8 mouse cellular contexts compared by ENCODE assay signal in the genomic region with DNA sequence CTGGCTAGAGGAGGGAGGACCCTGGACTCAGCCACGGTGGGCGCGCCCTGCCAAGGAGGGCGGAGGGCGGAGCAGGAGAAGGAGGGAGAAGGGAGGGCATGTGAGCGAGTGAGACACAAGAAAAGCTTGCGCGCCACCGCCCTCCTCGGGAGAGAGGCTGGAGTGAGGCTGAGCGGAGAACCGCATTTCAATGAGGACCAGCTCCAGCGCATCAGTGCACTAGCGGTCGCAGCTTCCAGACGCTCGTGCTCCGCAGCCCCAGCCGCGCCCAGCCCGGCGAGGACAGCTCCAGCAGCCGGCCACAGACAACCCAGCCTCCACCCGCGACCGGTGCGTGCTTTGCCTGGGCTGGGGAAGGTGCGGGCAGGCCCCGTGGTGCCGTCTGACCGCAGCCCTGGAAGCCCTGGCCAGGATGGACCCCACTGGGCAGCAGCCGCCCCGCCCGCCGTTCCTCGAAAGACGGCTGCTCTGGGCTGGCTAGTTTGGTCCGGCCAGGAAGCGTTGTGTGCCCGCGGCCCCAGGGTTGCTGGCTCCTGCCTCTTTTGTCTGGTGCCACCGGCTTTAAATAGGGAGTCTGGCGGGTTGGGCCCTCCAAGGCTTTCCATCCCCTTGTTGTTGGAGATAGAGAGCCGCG. TPM values are rescaled to one million over a fixed set of nuclear protein-coding genes. Genes with fewer than 3 reads are reported as not detected.
DNase-seq lines count a peak whose midpoint lies in the region; ATAC-seq and TF ChIP-seq lines count a peak whose summit lies in the region.

No protein-coding gene starts in this region.

- ATAC-seq in hindbrain, postnatal 0 days: peak; percentile 96

- peak; percentile 80 for DNase-seq in ZHBTc4 (ENCODE audit: low read depth, low spot score)
- DNase-seq in embryo, embryonic 10.5 days (ENCODE audit: low spot score): peak; percentile 93
- DNase-seq in gastrocnemius, postnatal 10 days: peak; percentile 79
- DNase-seq in hindbrain, postnatal 0 days (ENCODE audit: low spot score): peak; percentile 95
- peak; percentile 77 to 80 for DNase-seq in left cerebral cortex, adult 8-10 months (ENCODE audit: low spot score in 2 of 2)
- peak; percentile 88 for DNase-seq in mesoderm, embryonic 11.5 days (ENCODE audit: low read depth, low spot score)
- DNase-seq in skeletal muscle tissue, adult 2 months (ENCODE audit: low read depth, low spot score): peak; percentile 75
- DNase-seq in B cell, adult 2 months: no peak

- no peaks in the 10 kb centered on the region for H3K27me3 ChIP-seq in hindbrain, postnatal 0 days (ENCODE audit: insufficient read depth, low read length)

- H3K9me3 ChIP-seq in hindbrain, postnatal 0 days (ENCODE audit: low read length): no peaks in the 10 kb centered on the region

- peak overlapping the region; percentile 95 for H3K9ac ChIP-seq in hindbrain, postnatal 0 days (replicated peaks; ENCODE audit: low read length)

- no peaks in the 10 kb centered on the region for H3K36me3 ChIP-seq in hindbrain, postnatal 0 days (ENCODE audit: insufficient read depth, low read length)

- peak overlapping the region; percentile 97 for H3K27ac ChIP-seq in hindbrain, postnatal 0 days

- peaks cover 9% of the 10 kb centered on the region; the same call in 1 of the 2 replicates for H3K4me1 ChIP-seq in hindbrain, postnatal 0 days (ENCODE audit: insufficient read depth, low read length)

- TF ChIP-seq CTCF in hindbrain, postnatal 0 days (IDR thresholded peaks at IDR 0.05; ENCODE audit: low read depth): peak; percentile 73

- H3K4me3 ChIP-seq in hindbrain, postnatal 0 days (ENCODE audit: low read length): peak overlapping the region; percentile 83

- H3K4me2 ChIP-seq in hindbrain, postnatal 0 days (ENCODE audit: low read depth, low read length): peak overlapping the region; percentile 70

- 0% methylated on average over 42 of the region's 45 CpGs for WGBS in hindbrain, postnatal 0 days

RNA-seq across cellular contexts. Expression of gene Dclk1, which starts 0.4 kb away (rescaled TPM):
- total RNA-seq in gastrocnemius, postnatal 10 days (2021): 10 to 100 TPM; 20.5 to 29.9 TPM
- total RNA-seq in hindbrain, postnatal 0 days (2014; rRNA removed): 213 and 250 TPM in 2 replicates
- 196 and 214 TPM in 2 replicates for polyA plus RNA-seq in hindbrain, postnatal 0 days (2015; fragmentation: Nextera tagmentation; extraction: Ambion mirVana)
- 100 to 1,000 TPM; 716 to 851 (median 782) TPM for total RNA-seq in left cerebral cortex, adult 8-10 months (2022)

Comparison
In these comparisons a context has a peak if more than half of its experiments do, and no peak if none do; other contexts are left out.
1. DNase-seq: peak in ZHBTc4 (single experiment), embryo, embryonic 10.5 days (single experiment), gastrocnemius, postnatal 10 days (single experiment), hindbrain, postnatal 0 days (single experiment), left cerebral cortex, adult 8-10 months (2 of 2), mesoderm, embryonic 11.5 days (single experiment) and skeletal muscle tissue, adult 2 months (single experiment); none in B cell, adult 2 months (0 of 2).